Mouse (Mus musculus): ENCODE measurements around the gene Spast. TPM values are rescaled to one million over a fixed set of nuclear protein-coding genes. Genes with fewer than 3 reads are reported as not detected.
A peak's percentile ranks its signal among the peaks of the same experiment; 100 is the strongest.
"Not testable (repeated sequence)": the region's sequence is repeated elsewhere in the genome, so short reads cannot be mapped to it uniquely, and the experiment has no call there.

Spast gene
- 12.6 and 14.2 TPM in 2 replicates for polyA plus RNA-seq (2015; fragmentation: Nextera tagmentation; extraction: Ambion mirVana)

DNA sequence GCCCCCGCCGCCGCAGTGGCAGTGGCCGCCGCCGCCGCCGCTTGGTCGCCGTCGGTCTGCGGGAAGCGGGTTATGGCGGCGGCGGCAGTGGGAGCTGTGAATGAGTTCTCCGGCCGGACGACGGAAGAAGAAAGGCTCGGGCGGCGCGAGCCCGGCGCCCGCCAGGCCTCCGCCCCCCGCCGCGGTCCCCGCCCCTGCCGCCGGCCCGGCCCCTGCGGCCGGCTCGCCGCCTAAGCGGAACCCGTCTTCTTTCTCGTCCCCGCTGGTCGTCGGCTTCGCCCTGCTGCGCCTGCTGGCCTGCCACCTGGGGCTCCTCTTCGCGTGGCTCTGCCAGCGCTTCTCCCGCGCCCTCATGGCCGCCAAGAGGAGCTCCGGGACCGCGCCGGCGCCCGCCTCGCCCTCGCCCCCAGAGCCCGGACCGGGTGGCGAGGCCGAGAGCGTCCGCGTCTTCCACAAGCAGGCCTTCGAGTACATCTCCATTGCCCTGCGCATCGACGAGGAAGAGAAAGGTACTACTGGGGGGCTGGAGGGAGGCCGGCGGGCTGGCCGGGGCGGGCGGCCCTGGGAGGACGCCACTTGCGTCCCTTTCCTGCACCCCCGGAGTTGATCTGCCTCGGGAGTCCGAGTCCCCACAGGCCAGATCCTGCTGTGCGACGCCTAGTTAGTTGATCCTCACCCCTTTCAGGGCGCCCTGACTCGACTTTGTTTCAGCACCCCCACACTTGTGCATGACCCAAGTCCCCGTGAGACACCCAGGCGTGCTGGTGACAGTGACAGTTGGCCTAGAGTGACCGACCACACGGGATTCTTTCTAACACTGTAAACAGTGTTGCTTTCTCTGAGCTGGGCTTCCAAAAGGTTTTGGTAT is at the start of gene Spast:
Spast (plus strand) TSS at position 51 of the 868 bp plus-strand sequence.
- Histone ChIP-seq H3K9me3 (replicated peaks) (no peaks in the 10 kb centered on the region), H3K4me3 (peak within 1 kb of the TSS; percentile 93), H3K36me3 (peaks cover 4% of the 10 kb centered on the region; the same call in 1 of the 2 replicates), H3K4me1 (replicated peaks) (peaks cover 26% of the 10 kb centered on the region), H3K27me3 (no peaks in the 10 kb centered on the region), H3K4me2 (peak within 1 kb of the TSS; percentile 77), H3K27ac (peak within 1 kb of the TSS; percentile 95), H3K9ac (peak within 1 kb of the TSS; percentile 92)
- ATAC-seq (replicated peaks; ENCODE audit: insufficient number of reproducible peaks, insufficient read depth, low FRiP score, low read depth), result peak; percentile 83
- WGBS, result 1% methylated on average over 60 of the region's 90 CpGs

DNA sequence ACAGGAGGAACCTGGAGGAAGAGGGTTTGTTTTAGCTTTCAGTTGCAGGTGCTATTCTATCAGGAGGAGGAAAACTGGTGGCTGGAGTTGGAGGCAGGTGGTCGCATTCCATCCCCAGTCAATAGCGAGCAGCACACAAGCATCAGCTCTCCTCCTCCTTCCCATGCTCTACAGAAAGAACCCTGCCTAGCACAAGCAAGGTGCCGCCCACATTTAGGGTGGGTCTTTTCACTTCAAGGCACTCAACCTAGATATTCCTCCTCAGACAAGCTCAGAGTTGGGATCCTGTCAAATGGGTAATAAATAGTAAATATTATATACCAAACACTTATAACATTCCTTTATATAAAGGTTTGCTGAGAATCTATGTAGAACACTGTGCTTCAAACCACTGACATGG is 48.6 kb upstream of the Spast start:
- no peak overlapping the region for H3K4me2 ChIP-seq
- no peak overlapping the region for H3K4me3 ChIP-seq
- H3K9me3 ChIP-seq (replicated peaks), result no peaks in the 10 kb centered on the region
- H3K36me3 ChIP-seq, result no peaks in the 10 kb centered on the region
- H3K4me1 ChIP-seq (replicated peaks), result peaks cover 33% of the 10 kb centered on the region
- no peak overlapping the region for H3K9ac ChIP-seq
- no peak for ATAC-seq (replicated peaks; ENCODE audit: insufficient number of reproducible peaks, insufficient read depth, low FRiP score, low read depth)
- WGBS, result 78% methylated on average over 3 of the region's 3 CpGs
- no peak overlapping the region for H3K27ac ChIP-seq
- H3K27me3 ChIP-seq, result no peaks in the 10 kb centered on the region

DNA sequence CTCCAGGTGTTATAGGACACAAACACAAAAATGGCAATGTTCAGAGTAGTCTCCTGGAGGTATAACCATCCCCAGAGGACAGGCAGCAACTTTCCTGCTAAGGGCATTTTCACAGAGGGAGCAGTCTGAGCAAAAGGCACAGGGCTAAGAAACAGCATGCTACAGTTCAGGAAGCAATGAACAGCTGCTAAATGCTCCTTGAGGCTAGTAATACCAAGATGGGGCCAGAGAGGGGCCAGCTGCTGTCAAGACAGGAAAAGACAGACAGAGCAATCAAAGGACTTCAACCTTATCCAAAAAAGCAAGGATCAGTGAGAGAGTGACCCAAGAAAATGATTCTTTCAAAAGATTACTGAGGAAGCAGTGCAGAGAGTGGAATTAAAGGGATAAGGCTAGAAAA is 47.9 kb upstream of the Spast start:
- Histone ChIP-seq H3K4me1 (replicated peaks) (peaks cover 33% of the 10 kb centered on the region), H3K9ac (no peak overlapping the region)
- ATAC-seq (replicated peaks; ENCODE audit: insufficient number of reproducible peaks, insufficient read depth, low FRiP score, low read depth), result no peak

DNA sequence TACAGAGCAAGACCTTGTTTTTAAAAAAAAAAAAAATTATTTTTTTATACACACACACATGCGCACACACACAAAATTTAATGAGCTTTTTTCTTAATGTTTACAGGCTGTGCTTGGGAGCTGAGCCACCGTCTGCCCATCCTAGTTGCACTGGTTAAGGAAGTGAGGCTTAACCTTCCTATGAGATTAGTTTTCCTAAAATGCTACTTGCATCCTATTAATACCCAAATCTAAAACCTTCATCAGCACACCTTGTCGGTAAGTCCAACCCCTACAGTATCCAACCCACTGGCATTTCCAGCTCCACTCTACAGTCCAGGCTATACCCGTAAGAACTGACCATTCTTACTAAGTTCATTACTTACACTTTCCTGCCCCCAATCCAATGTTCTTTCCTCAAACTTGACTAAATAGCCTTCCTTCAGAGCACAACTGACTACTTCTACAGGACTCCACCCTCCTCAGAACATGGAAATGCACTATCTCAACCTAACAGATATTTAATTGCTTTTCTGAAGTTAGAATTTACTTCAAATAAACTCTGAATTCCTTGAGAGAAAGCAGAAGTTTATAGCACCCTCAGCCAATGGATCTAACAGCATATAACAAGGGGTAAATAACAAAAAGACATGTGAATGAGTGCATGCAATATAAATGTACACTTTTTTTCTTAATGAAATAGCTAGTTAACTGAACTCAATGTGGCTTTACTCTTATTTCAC is 47.0 kb upstream of the Spast start:
- no peaks in the 10 kb centered on the region for H3K36me3 ChIP-seq
- H3K9me3 ChIP-seq (replicated peaks), result no peaks in the 10 kb centered on the region
- H3K4me1 ChIP-seq (replicated peaks), result peaks cover 33% of the 10 kb centered on the region
- no peak overlapping the region for H3K4me2 ChIP-seq
- 83% methylated on average over 4 of the region's 4 CpGs for WGBS
- H3K9ac ChIP-seq, result no peak overlapping the region
- H3K27me3 ChIP-seq, result no peaks in the 10 kb centered on the region
- ATAC-seq (replicated peaks; ENCODE audit: insufficient number of reproducible peaks, insufficient read depth, low FRiP score, low read depth), result no peak
- H3K4me3 ChIP-seq, result no peak overlapping the region
- H3K27ac ChIP-seq, result no peak overlapping the region

More for the DNA sequence above, 47.9 kb upstream of the Spast start:
- Histone ChIP-seq H3K27me3 (no peaks in the 10 kb centered on the region), H3K9me3 (replicated peaks) (no peaks in the 10 kb centered on the region), H3K4me3 (no peak overlapping the region), H3K4me2 (no peak overlapping the region), H3K27ac (0 out of 2 replicates have a peak overlapping the region, but pooled peaks have one; percentile 3), H3K36me3 (no peaks in the 10 kb centered on the region)

- peak overlapping the region; percentile 83 for H3K4me2 ChIP-seq
- H3K27ac ChIP-seq, result peak overlapping the region; percentile 99
- no peaks in the 10 kb centered on the region for H3K27me3 ChIP-seq
- peak overlapping the region; percentile 95 for H3K9ac ChIP-seq
- peaks cover 28% of the 10 kb centered on the region for H3K4me1 ChIP-seq (replicated peaks)
- ATAC-seq (replicated peaks; ENCODE audit: insufficient number of reproducible peaks, insufficient read depth, low FRiP score, low read depth), result no peak
- no peaks in the 10 kb centered on the region; the same call in 1 of the 2 replicates for H3K36me3 ChIP-seq
- 2% methylated on average over 18 of the region's 18 CpGs for WGBS
- peak overlapping the region; percentile 92 for H3K4me3 ChIP-seq
- H3K9me3 ChIP-seq (replicated peaks), result no peaks in the 10 kb centered on the region
Measured at GRCm38 (mm10) chr17:74293687-74294425, 44.9 kb upstream of the Spast start.

GRCm38 (mm10) chr17:74294426-74295025 is 44.3 kb upstream of the Spast start:
- peak overlapping the region; percentile 92 for H3K4me3 ChIP-seq
- WGBS, result 0% methylated on average over 58 of the region's 80 CpGs
- peak overlapping the region; percentile 95 for H3K9ac ChIP-seq
- no peaks in the 10 kb centered on the region for H3K27me3 ChIP-seq
- H3K27ac ChIP-seq, result peak overlapping the region; percentile 99
- peak; percentile 88 for ATAC-seq (replicated peaks; ENCODE audit: insufficient number of reproducible peaks, insufficient read depth, low FRiP score, low read depth)
- peaks cover 24% of the 10 kb centered on the region for H3K4me1 ChIP-seq (replicated peaks)
- peak overlapping the region; percentile 83 for H3K4me2 ChIP-seq
- no peaks in the 10 kb centered on the region for H3K9me3 ChIP-seq (replicated peaks)
- no peaks in the 10 kb centered on the region; the same call in 1 of the 2 replicates for H3K36me3 ChIP-seq

- Histone ChIP-seq H3K9ac (peak within 1 kb of the TSS; percentile 95), H3K36me3 (peaks cover 4% of the 10 kb centered on the region; the same call in 1 of the 2 replicates), H3K4me2 (peak within 1 kb of the TSS; percentile 83), H3K9me3 (replicated peaks) (no peaks in the 10 kb centered on the region), H3K27me3 (no peaks in the 10 kb centered on the region), H3K27ac (peak within 1 kb of the TSS; percentile 99), H3K4me1 (replicated peaks) (peaks cover 20% of the 10 kb centered on the region), H3K4me3 (peak within 1 kb of the TSS; percentile 92)
- peak; percentile 89 for ATAC-seq (replicated peaks; ENCODE audit: insufficient number of reproducible peaks, insufficient read depth, low FRiP score, low read depth)
- 1% methylated on average over 63 of the region's 110 CpGs for WGBS
Measured at GRCm38 (mm10) chr17:74295026-74295970, 43.5 kb upstream of the Spast start, which contains the start of gene Memo1. Gene Memo1 (minus strand): TSS chr17:74295521.

GRCm38 (mm10) chr17:74296076-74296823 is 42.5 kb upstream of the Spast start:
- 40% methylated on average over 11 of the region's 11 CpGs for WGBS
- H3K9ac ChIP-seq, result peak overlapping the region; percentile 95
- H3K9me3 ChIP-seq (replicated peaks), result no peaks in the 10 kb centered on the region
- H3K27ac ChIP-seq, result peak overlapping the region; percentile 99
- H3K4me1 ChIP-seq (replicated peaks), result peaks cover 14% of the 10 kb centered on the region
- peak overlapping the region; percentile 92 for H3K4me3 ChIP-seq
- H3K36me3 ChIP-seq, result peaks cover 6% of the 10 kb centered on the region
- peak overlapping the region; percentile 83 for H3K4me2 ChIP-seq
- ATAC-seq (replicated peaks; ENCODE audit: insufficient number of reproducible peaks, insufficient read depth, low FRiP score, low read depth), result no peak
- no peaks in the 10 kb centered on the region for H3K27me3 ChIP-seq

DNA sequence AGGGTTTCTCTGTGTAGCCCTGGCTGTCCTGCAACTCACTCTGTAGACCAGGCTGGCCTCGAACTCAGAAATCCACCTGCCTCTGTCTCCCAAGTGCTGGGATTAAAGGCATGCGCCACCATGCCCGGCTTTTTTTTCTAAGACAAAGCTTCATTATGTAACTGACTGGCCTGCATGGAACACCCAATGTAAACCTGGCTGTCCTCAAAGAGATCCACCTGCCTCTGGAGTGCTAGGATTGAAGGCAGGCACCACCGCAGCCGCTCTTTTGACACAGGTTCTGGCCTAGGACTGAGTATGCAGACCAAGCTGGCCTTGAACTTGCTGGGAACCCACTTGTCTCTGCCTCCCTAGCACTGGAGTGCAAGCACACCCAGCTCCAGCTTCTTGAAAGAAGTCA is 41.8 kb upstream of the Spast start:
- not testable (repeated sequence) for H3K27ac ChIP-seq; H3K4me2 ChIP-seq; H3K27me3 ChIP-seq; ATAC-seq (replicated peaks; ENCODE audit: insufficient number of reproducible peaks, insufficient read depth, low FRiP score, low read depth); H3K9me3 ChIP-seq (replicated peaks); H3K9ac ChIP-seq; H3K4me3 ChIP-seq
- WGBS, result 93% methylated on average over 5 of the region's 5 CpGs
- Histone ChIP-seq H3K4me1 (replicated peaks) (peaks cover 12% of the 10 kb centered on the region), H3K36me3 (peaks cover 13% of the 10 kb centered on the region)
